Mouse (Mus musculus): ENCODE results near the gene Dmrta2. TPM values are rescaled to one million over a fixed set of nuclear protein-coding genes. Genes with fewer than 3 reads are reported as not detected.
A peak's percentile ranks its signal among the peaks of the same experiment; 100 is the strongest.

Dmrta2 gene
- total RNA-seq, 2 experiments from 2014 or later, result 0.13 TPM; not detected in 1

DNA sequence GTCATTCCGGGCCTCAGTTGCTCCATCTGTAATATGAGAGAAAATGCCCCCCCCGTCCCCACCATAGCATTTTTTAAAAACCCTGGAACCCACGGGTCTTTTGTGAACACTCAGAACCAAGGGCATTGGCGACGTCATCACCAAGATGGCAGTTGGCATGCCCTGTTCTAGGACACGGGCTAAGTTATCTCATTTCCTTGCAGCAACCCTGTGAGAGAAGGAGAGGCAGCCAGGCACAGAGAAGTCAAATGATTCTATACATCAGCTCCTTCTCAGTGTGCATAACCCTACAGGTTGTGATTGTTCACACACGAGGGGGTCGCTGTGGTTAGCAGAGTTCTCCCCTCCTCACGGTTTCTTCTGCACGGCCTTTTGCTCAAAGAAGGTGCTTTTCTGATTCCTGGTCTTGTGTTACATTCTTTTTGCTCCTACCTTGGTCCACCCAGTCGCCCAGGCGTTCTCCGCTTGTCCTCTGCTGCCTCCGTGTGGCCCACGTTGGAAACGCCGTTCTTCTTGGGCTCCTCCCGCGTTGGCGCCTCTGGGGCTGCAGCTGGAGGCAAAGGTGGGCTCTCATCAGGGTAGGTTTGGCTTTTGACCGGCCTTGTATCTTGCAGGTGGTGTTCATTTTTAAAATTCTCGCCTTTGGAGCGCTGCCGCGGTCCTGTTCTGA lies 44.2 kb downstream of the Dmrta2 start:
- DNase-seq, result peak; percentile 79 to 83

DNA sequence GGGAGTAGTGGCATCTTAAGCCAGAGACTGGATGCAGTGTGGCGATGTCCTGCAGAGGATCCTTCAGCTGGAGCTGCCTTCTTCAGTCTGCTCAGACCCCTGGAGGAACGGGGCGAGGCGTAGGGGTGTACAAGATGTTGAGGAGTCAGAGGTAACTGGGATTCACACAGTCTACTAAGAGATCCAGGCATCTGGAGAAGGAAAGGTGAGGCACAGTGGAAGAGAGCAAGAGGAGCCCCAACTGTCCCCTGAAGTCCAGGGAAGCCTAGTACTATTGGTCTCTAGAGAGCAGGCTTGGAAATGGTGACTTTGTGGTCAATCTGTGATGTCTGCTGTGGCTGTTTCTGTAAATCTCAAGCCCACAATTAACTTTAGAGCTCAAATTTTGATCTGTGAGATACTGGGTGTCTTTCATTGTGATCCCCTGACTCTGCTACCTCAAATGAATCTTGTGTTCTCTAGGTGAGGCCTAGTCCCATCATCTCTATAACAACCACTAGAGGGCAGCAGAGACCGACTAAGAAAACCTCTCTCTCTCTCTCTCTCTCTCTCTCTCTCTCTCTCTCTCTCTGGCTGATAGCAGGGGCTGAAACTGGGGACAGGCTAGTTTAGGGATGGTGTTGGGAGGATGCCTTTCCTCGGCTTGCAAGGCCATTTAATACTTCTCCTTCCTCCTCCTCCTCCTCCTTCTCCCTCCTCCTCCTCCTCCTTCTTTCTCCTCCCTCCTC lies 50.8 kb downstream of the Dmrta2 start:
- peak; percentile 7 to 24 for DNase-seq

DNA sequence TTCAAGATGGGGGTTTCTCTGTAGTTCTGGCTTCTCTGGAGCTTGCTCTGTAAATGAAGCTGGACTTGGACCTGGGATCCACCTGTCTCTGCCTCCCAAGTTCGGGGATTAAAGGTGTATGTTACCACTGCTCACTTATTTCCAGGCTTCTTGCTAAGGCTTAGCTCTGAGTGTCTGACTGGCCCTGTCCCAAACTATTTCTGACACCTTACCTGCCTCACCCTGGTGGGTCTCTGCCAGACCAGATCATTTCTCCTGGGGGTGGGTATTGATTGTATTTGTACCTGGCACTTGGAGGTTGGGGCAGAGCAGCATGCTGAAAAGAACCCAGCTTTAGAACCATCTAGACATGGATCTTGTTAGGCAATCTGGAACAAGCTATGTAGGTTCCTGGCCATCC lies 51.6 kb downstream of the Dmrta2 start:
- no peak for DNase-seq

All from adrenal gland, postnatal 36 days (tissue).